In the genomic region with DNA sequence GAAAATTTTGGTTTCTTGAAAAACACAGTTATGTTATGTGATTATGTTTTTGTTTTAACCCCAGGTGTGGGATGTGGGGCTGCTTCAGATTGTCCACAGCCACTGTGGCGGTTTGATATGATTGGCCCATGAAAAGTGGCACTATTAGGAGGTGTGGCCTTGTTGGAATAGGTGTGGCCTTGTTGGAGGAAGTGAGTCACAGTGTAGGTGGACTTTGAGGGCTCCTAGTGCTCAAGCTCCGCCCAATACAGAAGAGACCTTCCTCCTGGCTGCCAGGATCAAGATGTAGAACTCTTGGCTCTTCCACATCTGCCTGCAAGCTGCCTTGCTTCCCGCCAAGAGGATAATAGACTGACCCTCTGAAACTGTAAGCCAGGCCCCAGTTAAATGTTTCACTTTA, we compare ENCODE assay signal across 37 mouse cellular contexts. TPM values are rescaled to one million over a fixed set of nuclear protein-coding genes. Genes with fewer than 3 reads are reported as not detected.
"Had no signal": no experiment of that assay in that cellular context is flagged by ENCODE, and none has a peak within 500 bp of the region (broad histone marks: within the 10 kb centered on the region; RNA-seq: fewer than 3 reads in every experiment).

No protein-coding gene starts in this region.

- DNase-seq: gastrocnemius, adult 2 months; gastrocnemius, postnatal 10 days; gastrocnemius, postnatal 25 days; heart, adult 18-20 months; heart, postnatal 14 days; heart, postnatal 36 days; kidney, adult 18-20 months; kidney, adult 8-10 months; kidney, postnatal 10 days; kidney, postnatal 25 days; kidney, postnatal 4 days had no signal

- H3K27me3 ChIP-seq: heart, embryonic 13.5 days; heart, embryonic 15.5 days; intestine, embryonic 15.5 days; limb, embryonic 13.5 days; limb, embryonic 15.5 days; liver, embryonic 12.5 days had no signal

- H3K9me3 ChIP-seq: heart, embryonic 10.5 days; heart, embryonic 15.5 days; intestine, embryonic 15.5 days; limb, embryonic 13.5 days; limb, embryonic 15.5 days; liver, embryonic 12.5 days had no signal

- H3K4me2 ChIP-seq: heart, embryonic 13.5 days; heart, embryonic 15.5 days; hindbrain, embryonic 14.5 days; intestine, embryonic 15.5 days; limb, embryonic 13.5 days; limb, embryonic 15.5 days; liver, embryonic 12.5 days had no signal

- H3K27ac ChIP-seq: gastrocnemius, adult 2 months; heart, embryonic 10.5 days; heart, embryonic 13.5 days; heart, embryonic 15.5 days; hindbrain, embryonic 14.5 days; intestine, embryonic 15.5 days; layer of hippocampus, adult 2 months; left cerebral cortex, adult 2 months; limb, embryonic 13.5 days; limb, embryonic 15.5 days; liver, embryonic 12.5 days; liver, embryonic 14.5 days had no signal

- H3K9ac ChIP-seq: heart, embryonic 13.5 days; heart, embryonic 15.5 days; hindbrain, embryonic 14.5 days; intestine, embryonic 15.5 days; limb, embryonic 13.5 days; limb, embryonic 15.5 days; liver, embryonic 12.5 days; liver, embryonic 14.5 days had no signal

- H3K4me1 ChIP-seq: heart, embryonic 10.5 days; heart, embryonic 13.5 days; heart, embryonic 15.5 days; intestine, embryonic 15.5 days; limb, embryonic 13.5 days; limb, embryonic 15.5 days had no signal

- H3K36me3 ChIP-seq: heart, embryonic 10.5 days; heart, embryonic 13.5 days; heart, embryonic 15.5 days; intestine, embryonic 15.5 days; limb, embryonic 13.5 days; limb, embryonic 15.5 days; liver, embryonic 12.5 days had no signal

- ATAC-seq: hindbrain, embryonic 16.5 days; inflammation-experienced regulatory T-cells, adult 6 months; intestine, embryonic 15.5 days; intestine, postnatal 0 days; liver, embryonic 12.5 days had no signal

- H3K4me3 ChIP-seq: gastrocnemius, adult 2 months; heart, embryonic 10.5 days; heart, embryonic 13.5 days; heart, embryonic 15.5 days; intestine, embryonic 15.5 days; layer of hippocampus, adult 2 months; left cerebral cortex, adult 2 months; limb, embryonic 13.5 days; limb, embryonic 15.5 days; liver, embryonic 12.5 days had no signal

RNA-seq across cellular contexts. Expression of gene Il27, which starts 18.0 kb away (rescaled TPM):
- total RNA-seq: gastrocnemius, adult 2 months; gastrocnemius, postnatal 10 days; gastrocnemius, postnatal 25 days; gastrocnemius, postnatal 4 days; heart, adult 18-20 months; heart, adult 8-10 months; heart, postnatal 14 days; heart, postnatal 36 days; layer of hippocampus, adult 2 months; layer of hippocampus, postnatal 10 days; layer of hippocampus, postnatal 25 days; left cerebral cortex, adult 2 months; left cerebral cortex, postnatal 14 days; left cerebral cortex, postnatal 36 days; liver, adult 2 months had no signal
- polyA plus RNA-seq: heart, embryonic 10.5 days; heart, embryonic 13.5 days; heart, postnatal 0 days; hindbrain, embryonic 11.5 days; hindbrain, embryonic 14.5 days; hindbrain, embryonic 16.5 days; inflammation-experienced regulatory T-cells, adult 6 months; intestine, embryonic 15.5 days; intestine, postnatal 0 days; kidney, embryonic 14.5 days; kidney, embryonic 16.5 days; limb, embryonic 11.5 days; limb, embryonic 13.5 days; limb, embryonic 15.5 days; liver, embryonic 12.5 days had no signal
